Mouse (Mus musculus): ENCODE results near the gene Zzef1.
A peak's percentile ranks its signal among the peaks of the same experiment; 100 is the strongest.
"Not testable (repeated sequence)": the region's sequence is repeated elsewhere in the genome, so short reads cannot be mapped to it uniquely, and the experiment has no call there.

Zzef1 gene

GRCm38 (mm10) chr11:72795455-72796295, at the start of gene Zzef1, which contains the start of gene Cyb5d2:
Gene Zzef1, plus strand, starts transcription at chr11:72796226.
Gene Cyb5d2, minus strand, starts transcription at chr11:72796142.
- DNase-seq (ENCODE audit: low read depth, low spot score): peak; percentile 94

- no peak for DNase-seq (ENCODE audit: low read depth, low spot score)
These were observed 44.1 kb upstream of the Zzef1 start for GRCm38 (mm10) chr11:72751956-72752355.

GRCm38 (mm10) chr11:72758316-72758715, 37.7 kb upstream of the Zzef1 start:
- no peak for DNase-seq (ENCODE audit: low read depth, low spot score)

GRCm38 (mm10) chr11:72759581-72759980, 36.4 kb upstream of the Zzef1 start:
- DNase-seq (ENCODE audit: low read depth, low spot score): no peak

- no peak for DNase-seq (ENCODE audit: low read depth, low spot score)
These were observed 35.2 kb upstream of the Zzef1 start for GRCm38 (mm10) chr11:72760781-72761180.

- no peak for DNase-seq (ENCODE audit: low read depth, low spot score)
These were observed 31.8 kb upstream of the Zzef1 start for GRCm38 (mm10) chr11:72764270-72764669.

GRCm38 (mm10) chr11:72767716-72768115, 28.3 kb upstream of the Zzef1 start:
- no peak for DNase-seq (ENCODE audit: low read depth, low spot score)

- no peak for DNase-seq (ENCODE audit: low read depth, low spot score)
These were observed 27.0 kb upstream of the Zzef1 start for GRCm38 (mm10) chr11:72769061-72769460.

GRCm38 (mm10) chr11:72770324-72770723, 25.7 kb upstream of the Zzef1 start:
- no peak for DNase-seq (ENCODE audit: low read depth, low spot score)

GRCm38 (mm10) chr11:72770816-72771215, 25.2 kb upstream of the Zzef1 start:
- DNase-seq (ENCODE audit: low read depth, low spot score): no peak

GRCm38 (mm10) chr11:72771461-72771860, 24.6 kb upstream of the Zzef1 start:
- DNase-seq (ENCODE audit: low read depth, low spot score): no peak

GRCm38 (mm10) chr11:72772611-72773010, 23.4 kb upstream of the Zzef1 start:
- DNase-seq (ENCODE audit: low read depth, low spot score): not testable (repeated sequence)

GRCm38 (mm10) chr11:72778957-72779356, 17.1 kb upstream of the Zzef1 start:
- DNase-seq (ENCODE audit: low read depth, low spot score): no peak

- no peak for DNase-seq (ENCODE audit: low read depth, low spot score)
These were observed 13.9 kb upstream of the Zzef1 start for GRCm38 (mm10) chr11:72782103-72782502.

GRCm38 (mm10) chr11:72782503-72782902, 13.5 kb upstream of the Zzef1 start:
- DNase-seq (ENCODE audit: low read depth, low spot score): no peak

- no peak for DNase-seq (ENCODE audit: low read depth, low spot score)
These were observed 4.0 kb upstream of the Zzef1 start for GRCm38 (mm10) chr11:72792033-72792432.

- no peak for DNase-seq (ENCODE audit: low read depth, low spot score)
These were observed 924 bp upstream of the Zzef1 start for GRCm38 (mm10) chr11:72795149-72795454.

- DNase-seq (ENCODE audit: low read depth, low spot score): no peak
These were observed 266 bp downstream of the Zzef1 start for GRCm38 (mm10) chr11:72796296-72796687.

- DNase-seq (ENCODE audit: low read depth, low spot score): no peak
These were observed 830 bp downstream of the Zzef1 start for GRCm38 (mm10) chr11:72796773-72797338.

- DNase-seq (ENCODE audit: low read depth, low spot score): no peak
These were observed 2.1 kb downstream of the Zzef1 start for GRCm38 (mm10) chr11:72798112-72798511.

GRCm38 (mm10) chr11:72801182-72801581, 5.2 kb downstream of the Zzef1 start:
- DNase-seq (ENCODE audit: low read depth, low spot score): no peak

GRCm38 (mm10) chr11:72803038-72803437, 7.0 kb downstream of the Zzef1 start:
- no peak for DNase-seq (ENCODE audit: low read depth, low spot score)

- DNase-seq (ENCODE audit: low read depth, low spot score): no peak
These were observed 8.6 kb downstream of the Zzef1 start for GRCm38 (mm10) chr11:72804586-72804985.

Measured in retina, adult 2 months (tissue).